Mouse (Mus musculus) heart, embryonic 16.5 days (tissue): ENCODE results near the gene Fbxl8. TPM values are rescaled to one million over a fixed set of nuclear protein-coding genes. Genes with fewer than 3 reads are reported as not detected.

Source experiments
- ATAC-seq: fragments of 200-750 bp; cut with Nextera tagmentation; replicated peaks from 2 replicates; pipeline ENCODE4 v1.8.0; 2017; ENCODE audit warnings: moderate number of reproducible peaks; ENCODE audit not compliant: insufficient read depth, low FRiP score; ENCODE audit errors: extremely low read depth
- H3K27ac ChIP-seq: fragments of 300-500 bp; sonication (generic); 2 replicates; pipeline ENCODE4 v1.5.1; 2014; ENCODE audit warnings: mild to moderate bottlenecking, low read length, control low read depth, moderate library complexity
- H3K27me3 ChIP-seq: fragments of 300-500 bp; sonication (generic); 2 replicates; pipeline ENCODE4 v1.6.1; 2014; ENCODE audit warnings: low read length, mixed read lengths; ENCODE audit not compliant: control insufficient read depth, insufficient read depth
- H3K36me3 ChIP-seq: fragments of 300-500 bp; sonication (generic); 2 replicates; pipeline ENCODE4 v1.6.1; 2014; ENCODE audit not compliant: control insufficient read depth, insufficient read depth
- H3K4me1 ChIP-seq: fragments of 300-500 bp; sonication (generic); 2 replicates; pipeline ENCODE4 v1.6.1; 2014; ENCODE audit warnings: low read length, mixed read lengths; ENCODE audit not compliant: control insufficient read depth, insufficient read depth
- H3K4me2 ChIP-seq: fragments of 300-500 bp; sonication (generic); 2 replicates; pipeline ENCODE4 v1.6.1; 2014; ENCODE audit warnings: low read depth, mild to moderate bottlenecking, control low read depth, low read length
- H3K4me3 ChIP-seq: fragments of 300-500 bp; sonication (generic); 2 replicates; pipeline ENCODE4 v1.5.1; 2014; ENCODE audit warnings: mild to moderate bottlenecking, control low read depth, low read length
- H3K9ac ChIP-seq: fragments of 300-500 bp; sonication (generic); 2 replicates; pipeline ENCODE4 v1.6.1; 2014; ENCODE audit warnings: low read length, control low read depth
- H3K9me3 ChIP-seq: fragments of 300-500 bp; sonication (generic); replicated peaks from 2 replicates; pipeline ENCODE4 v1.6.1; 2016; ENCODE audit warnings: low read length; ENCODE audit not compliant: control insufficient read depth
- WGBS: fragments of 180-500 bp; shearing (Covaris S2); extraction: QIAGEN DNeasy Blood & Tissue Kit; methylation state at CpG from one replicate; pipeline ENCODE4 v1.1.7; 2014; 5-methylcytosine and 5-hydroxymethylcytosine counted together
- polyA plus RNA-seq: library from polyadenylated mRNA; unstranded; fragments of >200 nt; fragmentation: Nextera tagmentation; extraction: Ambion mirVana; gene quantifications from 2 replicates; pipeline ENCODE4 v1.2.1, GENCODE M21; 2015

Fbxl8 gene
- polyA plus RNA-seq, 1 experiment from 2014 or later = 5.0 TPM

DNA sequence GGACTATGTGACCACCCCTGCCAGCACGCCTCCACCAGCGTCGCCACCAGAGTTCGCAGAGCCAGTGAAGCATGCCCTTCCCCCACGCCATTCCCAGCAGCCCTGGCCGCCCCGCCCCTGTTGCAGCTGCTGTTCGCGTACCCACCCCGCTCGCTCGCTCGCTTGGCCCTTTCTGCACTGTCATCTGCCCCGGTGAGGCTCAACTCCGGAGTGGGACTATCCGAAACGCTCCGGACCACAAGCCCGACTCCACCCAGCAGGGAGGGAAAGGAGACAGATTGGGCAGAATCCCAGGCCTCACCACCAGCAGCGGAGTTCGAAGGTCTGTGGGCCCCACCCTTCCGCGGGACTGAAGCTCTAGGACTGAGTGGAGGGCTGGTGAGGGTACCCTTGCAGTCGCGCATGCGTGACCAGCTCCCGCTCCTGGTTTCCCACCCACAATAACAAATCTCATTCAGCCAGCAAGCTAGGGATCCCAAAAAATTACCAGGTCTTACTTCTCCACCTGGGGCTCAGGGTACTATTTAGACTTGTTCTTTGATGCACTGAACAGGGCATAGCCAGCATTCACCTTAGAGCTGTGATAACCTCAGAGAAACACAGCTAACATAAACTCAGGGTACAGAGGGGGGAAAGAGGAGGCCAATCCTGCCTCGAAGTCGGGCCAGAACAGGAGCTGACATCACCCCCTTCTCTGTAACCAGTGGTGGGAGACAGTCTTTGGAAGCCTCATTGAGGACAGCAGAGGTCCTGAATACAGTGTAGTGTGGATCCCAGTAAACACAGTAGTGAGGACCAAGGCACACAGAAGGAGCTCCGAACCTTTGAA lies 12.1 kb downstream of the Fbxl8 start:
- Histone ChIP-seq H3K27ac (no peak overlapping the region), H3K4me1 (peaks cover 8% of the 10 kb centered on the region), H3K4me3 (peak overlapping the region; percentile 47), H3K36me3 (no peaks in the 10 kb centered on the region), H3K9me3 (no peaks in the 10 kb centered on the region), H3K27me3 (peaks cover 63% of the 10 kb centered on the region), H3K9ac (peak overlapping the region; percentile 63), H3K4me2 (peak overlapping the region; percentile 68)
- peak; percentile 49 for ATAC-seq
- 5% methylated on average over 30 of the region's 30 CpGs for WGBS

DNA sequence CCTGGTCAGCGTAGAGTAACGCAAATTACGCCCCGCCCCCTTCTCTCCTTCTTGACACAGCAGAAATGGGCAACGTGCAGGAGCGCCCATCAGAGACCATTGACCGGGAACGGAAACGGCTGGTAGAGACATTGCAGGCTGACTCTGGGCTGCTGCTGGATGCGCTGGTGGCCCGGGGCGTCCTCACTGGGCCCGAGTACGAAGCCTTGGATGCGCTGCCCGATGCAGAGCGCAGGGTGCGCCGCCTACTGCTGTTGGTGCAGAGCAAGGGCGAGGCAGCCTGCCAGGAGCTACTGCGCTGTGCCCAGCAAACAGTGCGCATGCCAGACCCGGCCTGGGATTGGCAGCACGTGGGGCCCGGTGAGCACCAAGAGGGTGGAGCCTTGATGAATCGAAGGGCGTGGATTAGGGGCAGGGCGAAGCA lies 14.5 kb downstream of the Fbxl8 start:
- Histone ChIP-seq H3K4me2 (peak overlapping the region; percentile 62), H3K4me1 (peaks cover 8% of the 10 kb centered on the region), H3K27me3 (peaks cover 45% of the 10 kb centered on the region), H3K9ac (no peak overlapping the region), H3K27ac (no peak overlapping the region), H3K9me3 (no peaks in the 10 kb centered on the region), H3K36me3 (no peaks in the 10 kb centered on the region), H3K4me3 (peak overlapping the region; percentile 33)
- WGBS = 3% methylated on average over 28 of the region's 28 CpGs
- ATAC-seq = peak; percentile 80

DNA sequence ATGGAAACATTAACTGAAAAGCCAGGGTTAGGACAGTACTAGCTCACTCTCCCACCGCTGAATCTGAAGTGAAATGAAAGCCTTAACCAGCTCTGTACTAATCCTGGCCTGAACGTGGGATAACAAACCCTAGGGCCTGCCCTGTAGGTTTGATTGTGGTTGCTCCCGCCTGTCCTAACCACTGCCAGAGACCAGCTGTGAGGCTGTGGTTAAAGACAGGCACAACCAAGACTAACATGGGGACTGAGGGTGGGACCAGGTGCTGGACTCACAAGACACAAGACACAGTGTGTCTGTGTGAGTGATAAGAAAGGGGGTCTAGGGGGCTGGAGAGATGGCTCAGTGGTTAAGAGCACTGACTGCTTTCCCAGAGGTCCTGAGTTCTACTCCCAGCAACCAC lies 16.1 kb downstream of the Fbxl8 start:
- H3K27ac ChIP-seq = no peak overlapping the region
- H3K4me2 ChIP-seq = no peak overlapping the region
- H3K27me3 ChIP-seq = peaks cover 28% of the 10 kb centered on the region
- no peak overlapping the region for H3K9ac ChIP-seq
- peaks cover 6% of the 10 kb centered on the region for H3K4me1 ChIP-seq
- no peak overlapping the region for H3K4me3 ChIP-seq
- ATAC-seq = no peak
- no peaks in the 10 kb centered on the region for H3K9me3 ChIP-seq
- WGBS = 73% methylated on average over 3 of the region's 3 CpGs
- no peaks in the 10 kb centered on the region for H3K36me3 ChIP-seq

DNA sequence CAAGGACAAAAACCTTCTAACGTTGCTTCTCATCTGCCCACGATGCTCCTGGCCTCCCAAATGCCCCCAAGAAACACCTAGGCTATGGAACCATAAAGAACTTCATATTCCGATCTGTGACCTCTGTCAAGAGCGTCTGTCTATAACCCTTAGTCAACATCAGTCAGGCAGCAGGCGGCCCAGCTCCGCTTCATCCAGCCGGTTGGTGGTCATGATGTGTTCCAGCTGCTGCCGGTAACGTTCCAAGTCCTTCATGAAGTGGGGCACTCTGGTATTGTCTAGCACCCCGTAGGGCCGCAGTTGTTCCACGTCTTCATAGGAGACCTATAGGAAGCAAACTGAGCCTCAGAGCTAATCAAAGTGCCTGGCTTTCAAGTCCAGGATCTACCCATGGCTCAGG lies 17.4 kb downstream of the Fbxl8 start:
- Histone ChIP-seq H3K4me1 (no peaks in the 10 kb centered on the region), H3K9ac (no peak overlapping the region), H3K9me3 (no peaks in the 10 kb centered on the region), H3K27me3 (peaks cover 20% of the 10 kb centered on the region), H3K36me3 (no peaks in the 10 kb centered on the region), H3K4me3 (no peak overlapping the region), H3K27ac (no peak overlapping the region), H3K4me2 (no peak overlapping the region)
- 79% methylated on average over 12 of the region's 12 CpGs for WGBS
- no peak for ATAC-seq

DNA sequence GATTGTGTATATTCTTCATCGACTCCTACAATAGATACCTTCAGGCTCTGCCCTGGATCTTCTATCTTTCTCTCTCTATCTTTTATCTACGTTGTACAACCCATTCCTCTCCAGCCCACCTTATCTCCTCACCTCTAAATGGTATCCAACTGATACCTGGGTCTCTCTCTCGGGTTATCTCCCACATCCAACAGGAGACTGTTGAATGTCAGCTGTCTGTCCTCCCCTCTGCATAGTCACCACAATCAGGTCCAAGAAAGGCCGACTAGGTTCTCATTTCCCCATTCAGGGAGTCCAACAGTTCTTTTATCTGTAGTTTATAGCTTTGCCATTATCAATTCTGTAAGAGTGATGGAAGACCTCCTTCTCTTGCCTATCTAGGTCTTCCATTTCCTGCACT lies 17.8 kb downstream of the Fbxl8 start:
- Histone ChIP-seq H3K4me2 (no peak overlapping the region), H3K27ac (no peak overlapping the region), H3K9ac (no peak overlapping the region), H3K4me1 (no peaks in the 10 kb centered on the region), H3K9me3 (no peaks in the 10 kb centered on the region), H3K27me3 (peaks cover 16% of the 10 kb centered on the region), H3K4me3 (no peak overlapping the region), H3K36me3 (no peaks in the 10 kb centered on the region)
- no peak for ATAC-seq
- WGBS = 69% methylated on average over 4 of the region's 4 CpGs

DNA sequence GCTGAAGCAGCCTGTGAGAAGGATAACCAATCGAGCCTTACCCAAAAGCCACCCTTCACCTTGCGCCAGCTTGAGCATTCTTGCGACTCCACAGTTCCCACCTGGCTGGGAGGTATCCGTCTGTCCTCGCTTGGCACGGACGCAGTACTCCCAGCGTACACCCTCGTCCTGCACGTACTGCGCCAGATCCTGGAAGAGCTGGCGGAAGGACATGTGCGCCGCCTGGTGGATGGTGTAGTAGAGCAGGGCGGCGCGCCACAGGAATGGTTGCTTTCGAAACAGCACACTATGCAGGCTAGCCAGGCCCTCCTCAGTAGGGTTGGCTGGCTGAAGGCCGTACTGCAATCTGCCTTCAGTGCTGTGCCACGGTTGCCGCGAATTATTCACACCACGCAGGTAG lies 18.6 kb downstream of the Fbxl8 start:
- no peaks in the 10 kb centered on the region for H3K4me1 ChIP-seq
- H3K9me3 ChIP-seq = no peaks in the 10 kb centered on the region
- peak; percentile 40 for ATAC-seq
- no peak overlapping the region for H3K9ac ChIP-seq
- no peak overlapping the region for H3K4me3 ChIP-seq
- H3K27ac ChIP-seq = no peak overlapping the region
- no peak overlapping the region for H3K4me2 ChIP-seq
- WGBS = 23% methylated on average over 23 of the region's 23 CpGs
- peaks cover 9% of the 10 kb centered on the region for H3K27me3 ChIP-seq
- H3K36me3 ChIP-seq = no peaks in the 10 kb centered on the region

DNA sequence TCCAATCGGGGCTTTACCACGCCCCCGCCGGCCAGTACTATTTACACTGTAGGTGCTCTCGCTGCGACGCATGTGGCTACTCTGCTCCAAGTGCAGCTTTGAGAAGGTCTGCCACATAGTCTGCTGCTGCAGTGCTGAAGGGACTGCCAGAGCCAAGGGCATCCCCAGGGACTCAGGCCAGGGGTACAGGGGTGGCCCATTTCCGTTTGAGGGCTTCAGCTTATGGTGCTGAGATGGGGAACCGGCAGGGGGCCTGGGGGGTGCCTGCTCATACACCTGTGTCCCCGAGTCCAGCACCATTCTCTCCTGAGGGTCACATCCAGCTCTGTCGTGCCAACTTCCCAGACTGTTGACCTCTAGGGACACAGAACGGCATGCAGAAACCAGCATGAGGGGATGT lies 21.1 kb downstream of the Fbxl8 start:
- Histone ChIP-seq H3K4me2 (no peak overlapping the region), H3K36me3 (no peaks in the 10 kb centered on the region), H3K27ac (no peak overlapping the region), H3K4me3 (no peak overlapping the region), H3K9ac (no peak overlapping the region), H3K9me3 (no peaks in the 10 kb centered on the region), H3K27me3 (peaks cover 4% of the 10 kb centered on the region; the same call in 1 of the 2 replicates), H3K4me1 (peaks cover 11% of the 10 kb centered on the region)
- 43% methylated on average over 12 of the region's 12 CpGs for WGBS
- ATAC-seq = no peak

DNA sequence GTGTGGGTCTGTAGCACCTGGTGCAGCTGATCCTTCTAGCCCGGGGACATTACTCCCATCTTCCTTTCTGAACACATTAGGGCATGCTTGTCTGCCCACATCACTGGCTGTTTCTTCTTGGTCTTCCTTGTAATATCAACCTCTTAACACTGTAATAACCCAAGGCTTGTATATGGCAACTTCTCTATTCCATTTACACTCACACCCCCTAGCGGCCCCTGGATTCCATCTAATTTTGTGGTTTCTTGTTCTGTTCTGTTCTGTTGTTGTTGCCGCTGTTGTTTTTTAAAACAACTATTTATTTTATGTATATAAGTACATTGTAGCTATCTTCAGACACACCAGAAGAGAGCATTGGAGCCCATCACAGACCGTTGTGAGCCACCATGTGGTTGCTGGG lies 22.5 kb downstream of the Fbxl8 start:
- no peak overlapping the region for H3K4me2 ChIP-seq
- 86% methylated on average over 4 of the region's 4 CpGs for WGBS
- ATAC-seq = no peak
- H3K27me3 ChIP-seq = peaks cover 6% of the 10 kb centered on the region; the same call in 1 of the 2 replicates
- no peak overlapping the region for H3K9ac ChIP-seq
- H3K4me1 ChIP-seq = peaks cover 14% of the 10 kb centered on the region
- H3K9me3 ChIP-seq = no peaks in the 10 kb centered on the region
- no peaks in the 10 kb centered on the region for H3K36me3 ChIP-seq
- no peak overlapping the region for H3K27ac ChIP-seq
- no peak overlapping the region for H3K4me3 ChIP-seq

DNA sequence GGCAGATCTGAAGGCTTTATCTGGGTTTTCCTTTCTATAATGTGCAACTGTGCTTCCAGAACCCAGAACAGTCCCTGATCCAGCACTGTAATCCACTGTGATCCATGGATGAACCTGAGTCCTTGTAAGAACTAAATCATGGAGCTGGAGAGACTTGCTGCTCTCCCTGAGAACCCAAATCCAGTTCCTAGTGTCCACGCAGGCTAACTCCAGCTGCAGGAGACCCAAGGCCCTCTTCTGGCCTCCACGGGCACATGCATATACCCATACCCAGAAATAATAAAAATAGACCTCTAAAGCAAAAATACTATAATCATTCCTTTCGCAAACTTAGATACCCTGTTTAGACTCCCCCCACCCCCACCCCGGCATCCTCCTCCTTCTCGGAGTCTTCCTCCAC lies 23.8 kb downstream of the Fbxl8 start:
- peaks cover 6% of the 10 kb centered on the region; the same call in 1 of the 2 replicates for H3K27me3 ChIP-seq
- H3K4me2 ChIP-seq = no peak overlapping the region; the same call in 1 of the 2 replicates
- no peak overlapping the region for H3K27ac ChIP-seq
- 87% methylated on average over 5 of the region's 5 CpGs for WGBS
- no peak for ATAC-seq
- H3K9ac ChIP-seq = no peak overlapping the region
- H3K4me3 ChIP-seq = no peak overlapping the region
- no peaks in the 10 kb centered on the region for H3K36me3 ChIP-seq
- H3K9me3 ChIP-seq = no peaks in the 10 kb centered on the region
- peaks cover 14% of the 10 kb centered on the region for H3K4me1 ChIP-seq
